Mouse (Mus musculus) heart, adult 2 months (tissue): ENCODE measurements around the gene Map2k6.

Source experiments
- CTCF ChIP-seq: fragments of 200-600 bp; IDR thresholded peaks from 2 replicates; pipeline ENCODE4 v1.8.1; 2022; ENCODE audit warnings: antibody characterized with exemption, mild to moderate bottlenecking, moderate library complexity
- POLR2A ChIP-seq: fragments of 200-500 bp; IDR thresholded peaks from 2 replicates; pipeline ENCODE4 v1.6.1; 2011; ENCODE audit warnings: mild to moderate bottlenecking, low read depth, low read length, control low read depth; ENCODE audit not compliant: insufficient read depth

- no peak for TF ChIP-seq POLR2A
- no peak for TF ChIP-seq CTCF
Measured at GRCm38 (mm10) chr11:110485081-110485480, 86.2 kb downstream of the Map2k6 start.
